Mouse (Mus musculus): Measurements from ENCODE around the gene C730034F03Rik. TPM values are rescaled to one million over a fixed set of nuclear protein-coding genes. Genes with fewer than 3 reads are reported as not detected.
"Not testable (repeated sequence)": the region's sequence is repeated elsewhere in the genome, so short reads cannot be mapped to it uniquely, and the experiment has no call there.

Gene C730034F03Rik
- polyA plus RNA-seq, 1 experiment from 2014 or later = 7.0 TPM

- peak overlapping the region; percentile 81 for H3K9ac ChIP-seq (replicated peaks; ENCODE audit: low read depth, low read length)
- no peak for ATAC-seq
- 44% methylated on average over 6 of the region's 6 CpGs for WGBS
- peak overlapping the region; percentile 97 for H3K27ac ChIP-seq (ENCODE audit: low read length)
- peaks cover 11% of the 10 kb centered on the region for H3K36me3 ChIP-seq (ENCODE audit: control insufficient read depth, insufficient read depth)
- no peaks in the 10 kb centered on the region for H3K27me3 ChIP-seq (replicated peaks; ENCODE audit: control insufficient read depth, insufficient read depth, low read length)
- peak overlapping the region; percentile 92 for H3K4me3 ChIP-seq (replicated peaks; ENCODE audit: low read length)
- peaks cover 22% of the 10 kb centered on the region for H3K4me1 ChIP-seq (replicated peaks; ENCODE audit: control insufficient read depth, insufficient read depth, low read length)
- H3K4me2 ChIP-seq (ENCODE audit: low read length) = peak overlapping the region; percentile 80
- H3K9me3 ChIP-seq (ENCODE audit: control insufficient read depth, low read length) = no peaks in the 10 kb centered on the region
Measured at GRCm38 (mm10) chr15:89430341-89430740, 952 bp downstream of the C730034F03Rik start.

DNA sequence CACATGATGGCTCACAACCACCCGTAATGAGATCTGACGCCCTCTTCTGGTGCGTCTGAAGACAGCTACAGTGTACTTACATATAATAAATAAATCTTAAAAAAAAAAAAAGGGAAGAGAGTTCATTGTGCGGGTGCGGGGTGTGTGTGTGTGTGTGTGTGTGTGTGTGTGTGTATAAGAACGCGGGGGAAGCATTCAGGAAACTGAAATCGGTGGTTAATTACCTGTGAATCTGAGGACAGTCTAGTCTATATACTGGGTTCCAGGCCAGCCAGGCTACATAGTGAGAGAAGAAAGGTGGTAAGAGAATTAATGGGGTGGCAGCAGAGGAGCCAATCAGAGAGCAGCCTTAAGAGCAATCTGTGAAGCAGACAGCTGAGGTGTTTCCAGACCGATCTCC, 1.4 kb downstream of the C730034F03Rik start:
- H3K4me3 ChIP-seq (replicated peaks; ENCODE audit: low read length); H3K27ac ChIP-seq (ENCODE audit: low read length); H3K4me2 ChIP-seq (ENCODE audit: low read length); H3K27me3 ChIP-seq (replicated peaks; ENCODE audit: control insufficient read depth, insufficient read depth, low read length); H3K9me3 ChIP-seq (ENCODE audit: control insufficient read depth, low read length); ATAC-seq; H3K9ac ChIP-seq (replicated peaks; ENCODE audit: low read depth, low read length): not testable (repeated sequence)
- WGBS = 93% methylated on average over 6 of the region's 9 CpGs
- H3K36me3 ChIP-seq (ENCODE audit: control insufficient read depth, insufficient read depth) = peaks cover 11% of the 10 kb centered on the region
- H3K4me1 ChIP-seq (replicated peaks; ENCODE audit: control insufficient read depth, insufficient read depth, low read length) = peaks cover 22% of the 10 kb centered on the region

DNA sequence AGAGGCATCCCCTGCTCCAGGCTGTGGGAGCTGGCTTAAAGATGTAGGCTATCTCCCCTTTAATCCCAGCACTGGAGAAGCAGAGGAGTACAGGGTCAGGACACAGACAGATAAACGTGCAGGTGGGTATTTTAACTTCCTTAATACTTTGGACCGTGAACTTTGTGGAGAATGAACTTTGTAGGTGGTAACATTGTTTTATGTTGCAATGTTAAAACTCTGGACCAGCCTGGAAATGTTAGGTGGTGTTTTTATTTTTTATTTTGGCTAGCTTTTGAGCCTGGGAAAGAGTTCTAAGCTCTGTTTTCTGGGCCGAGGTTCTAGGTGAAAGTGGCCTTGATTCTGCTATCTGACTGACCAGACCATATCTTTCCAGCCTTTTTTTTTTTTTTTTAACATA, 1.9 kb downstream of the C730034F03Rik start:
- no peak overlapping the region for H3K9ac ChIP-seq (replicated peaks; ENCODE audit: low read depth, low read length)
- 90% methylated on average over 3 of the region's 3 CpGs for WGBS

GRCm38 (mm10) chr15:89431806-89432205, 2.4 kb downstream of the C730034F03Rik start:
- Histone ChIP-seq H3K4me1 (replicated peaks; ENCODE audit: control insufficient read depth, insufficient read depth, low read length) (peaks cover 22% of the 10 kb centered on the region), H3K36me3 (ENCODE audit: control insufficient read depth, insufficient read depth) (peaks cover 5% of the 10 kb centered on the region), H3K9ac (replicated peaks; ENCODE audit: low read depth, low read length) (no peak overlapping the region), H3K27ac (ENCODE audit: low read length) (no peak overlapping the region), H3K9me3 (ENCODE audit: control insufficient read depth, low read length) (no peaks in the 10 kb centered on the region), H3K4me3 (replicated peaks; ENCODE audit: low read length) (no peak overlapping the region), H3K27me3 (replicated peaks; ENCODE audit: control insufficient read depth, insufficient read depth, low read length) (no peaks in the 10 kb centered on the region), H3K4me2 (ENCODE audit: low read length) (no peak overlapping the region)
- 92% methylated on average over 6 of the region's 6 CpGs for WGBS
- no peak for ATAC-seq

More for the DNA sequence above, 1.9 kb downstream of the C730034F03Rik start:
- no peak for ATAC-seq
- Histone ChIP-seq H3K36me3 (ENCODE audit: control insufficient read depth, insufficient read depth) (peaks cover 6% of the 10 kb centered on the region), H3K4me1 (replicated peaks; ENCODE audit: control insufficient read depth, insufficient read depth, low read length) (peaks cover 22% of the 10 kb centered on the region), H3K27me3 (replicated peaks; ENCODE audit: control insufficient read depth, insufficient read depth, low read length) (no peaks in the 10 kb centered on the region), H3K27ac (ENCODE audit: low read length) (no peak overlapping the region), H3K9me3 (ENCODE audit: control insufficient read depth, low read length) (no peaks in the 10 kb centered on the region), H3K4me3 (replicated peaks; ENCODE audit: low read length) (no peak overlapping the region), H3K4me2 (ENCODE audit: low read length) (no peak overlapping the region)

DNA sequence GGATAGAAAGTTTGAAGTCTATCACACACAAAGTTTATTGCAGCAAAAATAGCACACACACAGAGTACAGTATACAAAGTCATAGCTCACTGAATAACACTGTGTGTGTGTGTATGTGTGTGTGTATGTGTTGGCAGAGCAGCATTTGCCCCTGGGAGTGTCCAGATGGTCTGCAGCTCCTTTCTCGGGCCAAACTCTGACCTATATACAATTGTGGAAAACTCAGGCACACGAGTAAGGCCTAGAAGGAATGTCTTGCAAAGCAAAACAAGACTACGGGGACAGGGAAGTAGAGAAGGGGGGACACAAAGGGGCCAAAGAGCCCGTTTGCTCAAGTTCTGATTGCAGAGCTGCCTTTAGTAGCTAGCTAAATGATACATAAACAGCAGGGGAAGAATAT, 3.6 kb downstream of the C730034F03Rik start:
- Histone ChIP-seq H3K9me3 (ENCODE audit: control insufficient read depth, low read length) (no peaks in the 10 kb centered on the region), H3K9ac (replicated peaks; ENCODE audit: low read depth, low read length) (no peak overlapping the region), H3K4me3 (replicated peaks; ENCODE audit: low read length) (no peak overlapping the region), H3K4me1 (replicated peaks; ENCODE audit: control insufficient read depth, insufficient read depth, low read length) (peaks cover 21% of the 10 kb centered on the region), H3K27ac (ENCODE audit: low read length) (no peak overlapping the region), H3K27me3 (replicated peaks; ENCODE audit: control insufficient read depth, insufficient read depth, low read length) (no peaks in the 10 kb centered on the region), H3K36me3 (ENCODE audit: control insufficient read depth, insufficient read depth) (no peaks in the 10 kb centered on the region), H3K4me2 (ENCODE audit: low read length) (no peak overlapping the region)
- ATAC-seq = no peak
- WGBS = 84% methylated on average over 4 of the region's 4 CpGs

DNA sequence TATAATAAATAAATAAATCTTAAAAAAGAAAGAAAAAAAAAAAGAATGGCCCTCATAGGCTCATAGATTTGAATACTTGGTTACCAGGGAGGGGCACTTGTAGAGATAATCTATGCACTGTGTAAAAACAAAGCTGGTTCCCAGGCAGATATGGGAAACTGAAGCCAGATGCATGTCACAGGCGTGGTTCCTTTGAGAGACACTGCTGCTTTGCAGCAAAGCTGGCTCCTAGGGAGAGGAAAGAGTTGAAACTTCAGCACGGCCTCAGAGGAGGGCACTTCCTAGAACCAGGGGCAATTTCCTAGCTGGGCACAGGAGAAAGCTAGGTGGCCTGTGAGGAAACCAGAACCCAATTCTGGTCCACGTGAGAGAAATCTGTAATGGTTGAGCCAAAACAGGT, 4.7 kb downstream of the C730034F03Rik start:
- Histone ChIP-seq H3K27ac (ENCODE audit: low read length) (no peak overlapping the region), H3K4me3 (replicated peaks; ENCODE audit: low read length) (no peak overlapping the region), H3K4me1 (replicated peaks; ENCODE audit: control insufficient read depth, insufficient read depth, low read length) (peaks cover 12% of the 10 kb centered on the region), H3K9me3 (ENCODE audit: control insufficient read depth, low read length) (no peaks in the 10 kb centered on the region), H3K36me3 (ENCODE audit: control insufficient read depth, insufficient read depth) (no peaks in the 10 kb centered on the region), H3K27me3 (replicated peaks; ENCODE audit: control insufficient read depth, insufficient read depth, low read length) (no peaks in the 10 kb centered on the region), H3K9ac (replicated peaks; ENCODE audit: low read depth, low read length) (no peak overlapping the region), H3K4me2 (ENCODE audit: low read length) (no peak overlapping the region)
- 75% methylated on average over 3 of the region's 3 CpGs for WGBS
- ATAC-seq = no peak

DNA sequence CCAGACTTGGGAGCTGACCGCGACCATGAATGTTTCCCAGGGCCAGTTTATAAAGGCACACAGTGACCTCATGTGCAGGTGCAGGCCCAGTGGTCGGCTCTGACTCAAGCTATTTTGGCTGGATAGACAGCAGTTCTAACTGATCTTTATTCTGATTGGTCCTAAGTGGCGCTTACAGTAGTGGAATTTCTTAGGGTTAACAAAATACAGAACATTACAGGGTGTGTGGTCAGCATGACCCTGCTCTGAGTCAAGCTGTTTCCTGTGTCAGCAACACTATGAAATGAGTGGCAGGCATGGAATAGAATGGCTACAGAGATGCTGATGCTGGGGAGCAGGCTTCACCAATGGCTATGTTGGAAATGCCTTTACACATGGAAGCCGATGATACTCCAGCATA, 6.5 kb downstream of the C730034F03Rik start:
- WGBS = 86% methylated on average over 5 of the region's 5 CpGs
- Histone ChIP-seq H3K4me2 (ENCODE audit: low read length) (no peak overlapping the region), H3K27me3 (replicated peaks; ENCODE audit: control insufficient read depth, insufficient read depth, low read length) (no peaks in the 10 kb centered on the region), H3K4me1 (replicated peaks; ENCODE audit: control insufficient read depth, insufficient read depth, low read length) (peaks cover 6% of the 10 kb centered on the region), H3K27ac (ENCODE audit: low read length) (no peak overlapping the region), H3K4me3 (replicated peaks; ENCODE audit: low read length) (no peak overlapping the region), H3K9ac (replicated peaks; ENCODE audit: low read depth, low read length) (no peak overlapping the region), H3K36me3 (ENCODE audit: control insufficient read depth, insufficient read depth) (no peaks in the 10 kb centered on the region), H3K9me3 (ENCODE audit: control insufficient read depth, low read length) (no peaks in the 10 kb centered on the region)
- ATAC-seq = no peak

GRCm38 (mm10) chr15:89442486-89443070, 13.2 kb downstream of the C730034F03Rik start:
- no peak for ATAC-seq
- WGBS = 38% methylated on average over 8 of the region's 8 CpGs
- H3K36me3 ChIP-seq (ENCODE audit: control insufficient read depth, insufficient read depth) = no peaks in the 10 kb centered on the region

GRCm38 (mm10) chr15:89452906-89453864, 23.8 kb downstream of the C730034F03Rik start:
- Histone ChIP-seq H3K4me2 (ENCODE audit: low read length) (peak overlapping the region; percentile 88), H3K36me3 (ENCODE audit: control insufficient read depth, insufficient read depth) (peaks cover 13% of the 10 kb centered on the region), H3K9me3 (ENCODE audit: control insufficient read depth, low read length) (no peaks in the 10 kb centered on the region), H3K27me3 (replicated peaks; ENCODE audit: control insufficient read depth, insufficient read depth, low read length) (no peaks in the 10 kb centered on the region), H3K9ac (replicated peaks; ENCODE audit: low read depth, low read length) (peak overlapping the region; percentile 87), H3K4me1 (replicated peaks; ENCODE audit: control insufficient read depth, insufficient read depth, low read length) (peaks cover 23% of the 10 kb centered on the region), H3K4me3 (replicated peaks; ENCODE audit: low read length) (peak overlapping the region; percentile 86), H3K27ac (ENCODE audit: low read length) (peak overlapping the region; percentile 67)
- peak; percentile 65 for ATAC-seq
- 5% methylated on average over 24 of the region's 24 CpGs for WGBS

More at GRCm38 (mm10) chr15:89442486-89443070, 13.2 kb downstream of the C730034F03Rik start:
- no peak overlapping the region for H3K4me3 ChIP-seq (replicated peaks; ENCODE audit: low read length)
- H3K9me3 ChIP-seq (ENCODE audit: control insufficient read depth, low read length) = no peaks in the 10 kb centered on the region
- H3K27ac ChIP-seq (ENCODE audit: low read length) = no peak overlapping the region
- no peak overlapping the region for H3K9ac ChIP-seq (replicated peaks; ENCODE audit: low read depth, low read length)
- H3K4me2 ChIP-seq (ENCODE audit: low read length) = no peak overlapping the region
- H3K27me3 ChIP-seq (replicated peaks; ENCODE audit: control insufficient read depth, insufficient read depth, low read length) = no peaks in the 10 kb centered on the region
- no peaks in the 10 kb centered on the region for H3K4me1 ChIP-seq (replicated peaks; ENCODE audit: control insufficient read depth, insufficient read depth, low read length)

All from forebrain, embryonic 16.5 days (tissue).